Comparison of ENCODE assay signal across 21 mouse cellular contexts in the genomic region with DNA sequence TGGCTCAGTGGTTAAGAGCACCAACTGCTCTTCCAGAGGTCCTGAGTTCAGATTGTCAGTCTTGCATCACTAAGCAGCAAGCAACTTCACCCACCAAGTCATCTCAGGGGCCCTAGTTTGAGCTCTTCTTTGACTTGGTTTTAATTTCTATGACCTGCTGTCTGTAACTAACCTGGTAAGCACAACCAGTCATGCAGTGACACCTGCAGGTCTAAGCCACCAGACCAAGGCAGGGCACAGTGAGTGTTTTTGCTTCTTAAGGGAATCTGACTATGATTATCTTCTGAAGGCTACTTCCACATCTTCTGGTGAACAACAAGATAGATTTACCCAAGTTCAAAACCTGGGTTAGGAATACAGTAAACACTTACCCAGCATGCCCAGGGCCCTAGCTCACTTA. TPM values are rescaled to one million over a fixed set of nuclear protein-coding genes. Genes with fewer than 3 reads are reported as not detected.
DNase-seq lines count a peak whose midpoint lies in the region; ATAC-seq and TF ChIP-seq lines count a peak whose summit lies in the region.
"Had no signal": no experiment of that assay in that cellular context is flagged by ENCODE, and none has a peak within 500 bp of the region (broad histone marks: within the 10 kb centered on the region; RNA-seq: fewer than 3 reads in every experiment).

No protein-coding gene starts in this region.

- no peaks in the 10 kb centered on the region for H3K9me3 ChIP-seq in intestine, postnatal 0 days (ENCODE audit: control insufficient read depth)
- H3K9me3 ChIP-seq in intestine, embryonic 15.5 days = no peaks in the 10 kb centered on the region
- H3K9me3 ChIP-seq in liver, embryonic 12.5 days (replicated peaks) = no peaks in the 10 kb centered on the region
- H3K9me3 ChIP-seq in CH12.LX (replicated peaks; ENCODE audit: low read length) = no peaks in the 10 kb centered on the region
- H3K9me3 ChIP-seq in heart, embryonic 10.5 days = no peaks in the 10 kb centered on the region
- H3K9me3 ChIP-seq: embryonic facial prominence, embryonic 13.5 days; heart, embryonic 13.5 days; hindbrain, embryonic 15.5 days; limb, embryonic 10.5 days; midbrain, embryonic 10.5 days had no signal

- no peak overlapping the region for H3K4me3 ChIP-seq in intestine, postnatal 0 days (ENCODE audit: low read depth, low read length)
- no peak overlapping the region for H3K4me3 ChIP-seq in intestine, embryonic 15.5 days (replicated peaks)
- no peak overlapping the region for H3K4me3 ChIP-seq in liver, adult 2 months (ENCODE audit: insufficient read depth, low read depth, low read length)
- H3K4me3 ChIP-seq in liver, embryonic 12.5 days = no peak overlapping the region
- no peak overlapping the region for H3K4me3 ChIP-seq in CH12.LX (replicated peaks in 1 of 3; ENCODE audit: low read depth in 2 of 3, low read length in 2 of 3, poor library complexity in 1 of 3)
- no peak overlapping the region for H3K4me3 ChIP-seq in heart, embryonic 10.5 days
- H3K4me3 ChIP-seq: embryonic facial prominence, embryonic 13.5 days; heart, embryonic 13.5 days; hindbrain, embryonic 15.5 days; limb, embryonic 10.5 days; midbrain, embryonic 10.5 days had no signal

- no peaks in the 10 kb centered on the region for H3K4me1 ChIP-seq in intestine, postnatal 0 days (replicated peaks; ENCODE audit: control insufficient read depth, insufficient read depth, low read length)
- no peaks in the 10 kb centered on the region for H3K4me1 ChIP-seq in intestine, embryonic 15.5 days (replicated peaks)
- peaks cover 10% of the 10 kb centered on the region; the same call in 1 of the 2 replicates for H3K4me1 ChIP-seq in liver, adult 2 months (ENCODE audit: control insufficient read depth, insufficient read depth, low read length)
- H3K4me1 ChIP-seq in liver, embryonic 12.5 days = peaks cover 16% of the 10 kb centered on the region
- peaks cover 0 to 10% of the 10 kb centered on the region in 2 experiments; a peak in 2 of 4 replicates for H3K4me1 ChIP-seq in CH12.LX (ENCODE audit: control insufficient read depth in 1 of 2, insufficient read depth in 2 of 2)
- H3K4me1 ChIP-seq in heart, embryonic 10.5 days = peaks cover 9% of the 10 kb centered on the region
- H3K4me1 ChIP-seq: hindbrain, embryonic 15.5 days had no signal

- TF ChIP-seq POLR2A in liver, adult 2 months (IDR thresholded peaks at IDR 0.05; ENCODE audit: extremely low read depth, insufficient read depth, low read length) = no peak
- no peak for TF ChIP-seq POLR2A in CH12.LX (IDR thresholded peaks at IDR 0.05; ENCODE audit: low read depth, low read length)

- no peaks in the 10 kb centered on the region for H3K27me3 ChIP-seq in intestine, postnatal 0 days (replicated peaks; ENCODE audit: control insufficient read depth, insufficient read depth, low read length)
- no peaks in the 10 kb centered on the region for H3K27me3 ChIP-seq in intestine, embryonic 15.5 days (replicated peaks)
- H3K27me3 ChIP-seq in liver, adult 2 months (ENCODE audit: control insufficient read depth, insufficient read depth, low read length) = no peaks in the 10 kb centered on the region
- H3K27me3 ChIP-seq in liver, embryonic 12.5 days (replicated peaks) = no peaks in the 10 kb centered on the region
- H3K27me3 ChIP-seq in CH12.LX (replicated peaks) = no peaks in the 10 kb centered on the region
- no peaks in the 10 kb centered on the region for H3K27me3 ChIP-seq in heart, embryonic 10.5 days (ENCODE audit: insufficient read depth, poor library complexity, severe bottlenecking)
- H3K27me3 ChIP-seq: embryonic facial prominence, embryonic 13.5 days; heart, embryonic 13.5 days; hindbrain, embryonic 15.5 days had no signal

- TF ChIP-seq RAD21 in CH12.LX (IDR thresholded peaks at IDR 0.05; ENCODE audit: low read depth, low read length) = peak; percentile 55

- ATAC-seq in intestine, postnatal 0 days = no peak
- no peak for ATAC-seq in intestine, embryonic 15.5 days
- ATAC-seq in liver, embryonic 12.5 days = no peak
- ATAC-seq: activated CD4-positive, CD25-positive, alpha-beta regulatory T cell, adult 4 months; forebrain, embryonic 16.5 days had no signal

- H3K27ac ChIP-seq in intestine, postnatal 0 days (ENCODE audit: low read depth, low read length) = no peak overlapping the region
- H3K27ac ChIP-seq in intestine, embryonic 15.5 days = no peak overlapping the region
- peak overlapping the region; percentile 57 for H3K27ac ChIP-seq in liver, adult 2 months (replicated peaks; ENCODE audit: insufficient read depth, low read depth, low read length)
- no peak overlapping the region for H3K27ac ChIP-seq in liver, embryonic 12.5 days
- no peak overlapping the region for H3K27ac ChIP-seq in CH12.LX (ENCODE audit: insufficient read depth, low read depth)
- no peak overlapping the region for H3K27ac ChIP-seq in heart, embryonic 10.5 days
- H3K27ac ChIP-seq: embryonic facial prominence, embryonic 13.5 days; heart, embryonic 13.5 days; hindbrain, embryonic 15.5 days; limb, embryonic 10.5 days; macrophage; midbrain, embryonic 10.5 days had no signal

- H3K36me3 ChIP-seq in intestine, postnatal 0 days (ENCODE audit: control insufficient read depth, insufficient read depth) = no peaks in the 10 kb centered on the region
- H3K36me3 ChIP-seq in intestine, embryonic 15.5 days = no peaks in the 10 kb centered on the region
- H3K36me3 ChIP-seq in liver, adult 2 months (ENCODE audit: control insufficient read depth, insufficient read depth, low read length) = no peaks in the 10 kb centered on the region
- H3K36me3 ChIP-seq in liver, embryonic 12.5 days = no peaks in the 10 kb centered on the region
- peaks cover 0 to 5% of the 10 kb centered on the region in 2 experiments for H3K36me3 ChIP-seq in CH12.LX (replicated peaks in 1 of 2; ENCODE audit: control insufficient read depth in 1 of 2, insufficient read depth in 1 of 2, low read length in 1 of 2)
- H3K36me3 ChIP-seq in heart, embryonic 10.5 days = no peaks in the 10 kb centered on the region
- H3K36me3 ChIP-seq: embryonic facial prominence, embryonic 13.5 days; heart, embryonic 13.5 days; hindbrain, embryonic 15.5 days; limb, embryonic 10.5 days; midbrain, embryonic 10.5 days had no signal

- peak; percentile 64 for DNase-seq in liver, adult 2 months (ENCODE audit: extremely low read depth, low read depth, low spot score)
- DNase-seq in CH12.LX (ENCODE audit: extremely low read depth) = no peak
- peak; percentile 30 for DNase-seq in kidney, postnatal 14 days
- no peak for DNase-seq in heart, embryonic 10.5 days (ENCODE audit: low spot score)
- DNase-seq: adrenal gland, postnatal 10 days; cerebellum, postnatal 10 days; lung, adult 18-20 months; retina, postnatal 1 day; right cerebral cortex, postnatal 4 days had no signal

- no peaks in the 10 kb centered on the region for H3K79me2 ChIP-seq in liver, adult 2 months (ENCODE audit: control insufficient read depth, insufficient read depth, low read length)
- H3K79me2 ChIP-seq in CH12.LX (replicated peaks; ENCODE audit: control insufficient read depth, extremely low read depth, insufficient read depth, poor library complexity, severe bottlenecking) = no peaks in the 10 kb centered on the region

- dilution Hi-C loops in CH12.LX (cut with MboI; ENCODE audit: extremely low pct_ligation_motif_present, extremely low pct_unique_long_range_greater_than_20kb, low sequenced_read_pairs) = no loop called here

- no peak overlapping the region for H3K9ac ChIP-seq in intestine, postnatal 0 days (ENCODE audit: low read depth, low read length)
- H3K9ac ChIP-seq in intestine, embryonic 15.5 days = no peak overlapping the region
- no peak overlapping the region for H3K9ac ChIP-seq in liver, adult 2 months (ENCODE audit: low read depth, low read length)
- no peak overlapping the region for H3K9ac ChIP-seq in liver, embryonic 12.5 days
- H3K9ac ChIP-seq in CH12.LX (ENCODE audit: insufficient read depth, low read depth) = no peak overlapping the region
- H3K9ac ChIP-seq: embryonic facial prominence, embryonic 13.5 days; heart, embryonic 13.5 days; hindbrain, embryonic 15.5 days had no signal

- no peak for TF ChIP-seq EP300 in CH12.LX (IDR thresholded peaks at IDR 0.05; ENCODE audit: low read length)

- in situ Hi-C loops in CH12.LX (cut with MboI; ENCODE audit: low pct_ligation_motif_present, low pct_unique_long_range_greater_than_20kb, low sequenced_read_pairs) = no loop called here

- peak; percentile 60 for TF ChIP-seq CTCF in intestine, postnatal 0 days (IDR thresholded peaks at IDR 0.05; ENCODE audit: low read depth)
- peak; percentile 59 for TF ChIP-seq CTCF in liver, adult 2 months (IDR thresholded peaks at IDR 0.05; ENCODE audit: low read depth, low read length)
- TF ChIP-seq CTCF in CH12.LX (conservative IDR thresholded peaks at IDR 0.05 in 1 of 2, IDR thresholded peaks at IDR 0.05 in 1 of 2; ENCODE audit: low read depth in 2 of 2, low read length in 2 of 2) = peak in 1 of 2 experiments; percentile 53; a peak in 2 of 4 replicates

- H3K4me2 ChIP-seq in intestine, postnatal 0 days (replicated peaks; ENCODE audit: low read depth) = no peak overlapping the region
- no peak overlapping the region for H3K4me2 ChIP-seq in intestine, embryonic 15.5 days (replicated peaks)
- no peak overlapping the region for H3K4me2 ChIP-seq in liver, embryonic 12.5 days
- H3K4me2 ChIP-seq in CH12.LX (ENCODE audit: insufficient read depth, low read depth, poor library complexity, severe bottlenecking) = no peak overlapping the region
- H3K4me2 ChIP-seq: embryonic facial prominence, embryonic 13.5 days; heart, embryonic 13.5 days; hindbrain, embryonic 15.5 days had no signal

RNA-seq across cellular contexts. Expression of gene Ocln, which starts 27.4 kb away (rescaled TPM):
- polyA plus RNA-seq in intestine, postnatal 0 days (2015; fragmentation: Nextera tagmentation; extraction: Ambion mirVana) = 44.5 and 49.4 TPM in 2 replicates
- 86.9 and 89.1 TPM in 2 replicates for polyA plus RNA-seq in intestine, embryonic 15.5 days (2015; fragmentation: Nextera tagmentation; extraction: Ambion mirVana)
- 51.9 and 52.3 TPM in 2 replicates for total RNA-seq in liver, adult 2 months (2014; rRNA removed)
- 6.1 and 7.3 TPM in 2 replicates for polyA plus RNA-seq in liver, adult 2 months (2012; rRNA removed)
- polyA plus RNA-seq in liver, embryonic 12.5 days (2016; fragmentation: Nextera tagmentation; extraction: Ambion mirVana) = 6.7 and 6.9 TPM in 2 replicates
- 2.0 and 2.2 TPM in 2 replicates for total RNA-seq in CH12.LX (2012; rRNA removed)
- total RNA-seq in CH12.LX (2014; rRNA removed) = 0.39 and 0.70 TPM in 2 replicates
- polyA plus RNA-seq in CH12.LX (2012; ENCODE audit: insufficient read length, low read depth) = 0.23 and 0.50 TPM in 2 replicates
- polyA plus RNA-seq in heart, embryonic 10.5 days (2016; fragmentation: Nextera tagmentation; extraction: Ambion mirVana) = 1.7 and 4.8 TPM in 2 replicates
- total RNA-seq: monocyte, adult 5-6 weeks had no signal
- polyA plus RNA-seq: macrophage had no signal

RNA-seq across cellular contexts. Expression of gene Marveld2, which starts 36.8 kb away (rescaled TPM):
- polyA plus RNA-seq in intestine, postnatal 0 days (2015; fragmentation: Nextera tagmentation; extraction: Ambion mirVana) = 20.8 and 21.1 TPM in 2 replicates
- polyA plus RNA-seq in intestine, embryonic 15.5 days (2015; fragmentation: Nextera tagmentation; extraction: Ambion mirVana) = 27.3 and 27.4 TPM in 2 replicates
- total RNA-seq in liver, adult 2 months (2014; rRNA removed) = 6.2 and 9.5 TPM in 2 replicates
- polyA plus RNA-seq in liver, adult 2 months (2012; rRNA removed) = 6.4 and 8.6 TPM in 2 replicates
- 6.2 and 7.1 TPM in 2 replicates for polyA plus RNA-seq in liver, embryonic 12.5 days (2016; fragmentation: Nextera tagmentation; extraction: Ambion mirVana)
- total RNA-seq in CH12.LX (2012; rRNA removed) = 1.9 and 2.1 TPM in 2 replicates
- 0.13 TPM in 1 of 2 replicates, not detected in the other for total RNA-seq in CH12.LX (2014; rRNA removed)
- 0.12 and 0.27 TPM in 2 replicates for polyA plus RNA-seq in CH12.LX (2012; ENCODE audit: insufficient read length, low read depth)
- polyA plus RNA-seq in heart, embryonic 10.5 days (2016; fragmentation: Nextera tagmentation; extraction: Ambion mirVana) = 3.7 and 5.3 TPM in 2 replicates

Comparison
In these comparisons a context has a peak if more than half of its experiments do, and no peak if none do; other contexts are left out.
1. DNase-seq: peak in liver, adult 2 months (single experiment) and kidney, postnatal 14 days (single experiment); none in CH12.LX (single experiment) and heart, embryonic 10.5 days (single experiment).